Mouse (Mus musculus): ENCODE measurements at regions not wholly inside any gene's neighbourhood (a gene's known extent, or its start where the extent isn't known, plus 50 kb on each side); places are given as distances from the start of the nearest gene placed in this dataset.

DNA sequence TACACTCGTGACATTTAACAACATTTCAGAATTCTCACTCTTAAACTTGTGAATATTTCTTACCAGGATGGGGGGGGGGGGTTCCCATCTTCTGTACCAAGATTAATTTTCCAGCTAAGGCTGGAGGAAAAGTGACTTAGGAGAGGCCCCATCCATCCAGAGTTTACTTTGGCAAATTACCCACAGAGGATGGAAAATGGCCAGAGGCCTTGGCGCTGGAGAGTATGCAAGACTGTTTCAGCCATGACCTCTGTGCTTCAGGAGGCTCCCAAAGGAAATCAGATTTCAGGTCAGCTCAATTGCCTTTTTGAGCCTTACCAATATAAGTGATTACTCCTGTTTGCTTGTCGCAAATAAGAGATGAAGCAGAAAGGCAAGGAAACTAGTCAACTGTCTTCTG is 143.4 kb upstream of the F930015N05Rik start:
- DNase-seq (ENCODE audit: extremely low read depth, low read depth) = no peak

DNA sequence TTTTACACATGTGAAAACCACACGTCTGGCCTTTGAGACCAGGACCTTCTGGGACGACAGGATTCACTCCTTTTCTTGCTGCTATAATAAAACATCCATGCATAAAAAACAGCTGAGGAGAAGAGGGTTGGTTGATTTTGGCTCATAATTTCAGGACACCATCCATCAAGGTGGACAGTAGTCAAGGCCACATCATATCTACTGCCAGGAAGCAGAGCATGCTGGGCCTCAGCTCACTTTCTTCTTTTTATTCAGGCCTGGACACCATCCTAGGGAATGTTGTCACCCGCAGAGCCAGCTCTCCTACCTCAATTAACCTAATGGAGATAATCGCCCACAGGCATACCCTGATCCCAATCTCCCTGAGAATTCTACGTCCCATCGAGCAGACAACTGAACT is 149.6 kb upstream of the F930015N05Rik start:
- no peak for DNase-seq (ENCODE audit: extremely low read depth, low read depth)

DNA sequence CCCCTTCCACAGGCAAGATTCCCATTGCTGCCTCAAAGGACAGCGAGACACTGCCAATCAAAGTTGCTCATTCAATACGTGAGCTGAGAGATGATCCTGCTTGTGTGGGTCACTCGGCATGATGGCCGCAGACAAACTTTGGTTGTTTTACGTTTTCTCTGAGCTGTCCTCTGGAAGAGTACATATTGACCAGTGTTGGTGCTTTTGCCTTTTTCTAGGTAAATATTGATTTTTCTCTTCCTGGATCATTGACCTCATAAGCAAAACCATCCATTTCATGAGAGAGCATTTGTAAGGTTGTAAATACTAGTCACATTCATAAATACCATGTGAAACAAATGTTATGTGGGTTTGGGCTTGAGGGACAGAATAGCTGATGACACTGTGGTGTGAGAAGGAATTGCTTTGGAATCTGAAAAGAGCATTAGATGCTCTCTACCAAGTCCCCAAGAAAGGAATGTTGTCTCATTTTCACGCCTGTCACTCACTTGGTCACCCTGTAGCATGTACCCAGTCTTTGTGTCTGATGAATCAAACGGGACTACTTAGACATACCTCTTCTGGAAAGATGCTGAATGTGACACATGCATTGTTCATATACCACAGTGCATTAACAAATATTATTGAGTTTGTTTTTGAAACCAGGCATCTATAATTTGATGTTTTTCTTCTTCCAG is 150.7 kb upstream of the F930015N05Rik start:
- DNase-seq (ENCODE audit: extremely low read depth, low read depth) = no peak

DNA sequence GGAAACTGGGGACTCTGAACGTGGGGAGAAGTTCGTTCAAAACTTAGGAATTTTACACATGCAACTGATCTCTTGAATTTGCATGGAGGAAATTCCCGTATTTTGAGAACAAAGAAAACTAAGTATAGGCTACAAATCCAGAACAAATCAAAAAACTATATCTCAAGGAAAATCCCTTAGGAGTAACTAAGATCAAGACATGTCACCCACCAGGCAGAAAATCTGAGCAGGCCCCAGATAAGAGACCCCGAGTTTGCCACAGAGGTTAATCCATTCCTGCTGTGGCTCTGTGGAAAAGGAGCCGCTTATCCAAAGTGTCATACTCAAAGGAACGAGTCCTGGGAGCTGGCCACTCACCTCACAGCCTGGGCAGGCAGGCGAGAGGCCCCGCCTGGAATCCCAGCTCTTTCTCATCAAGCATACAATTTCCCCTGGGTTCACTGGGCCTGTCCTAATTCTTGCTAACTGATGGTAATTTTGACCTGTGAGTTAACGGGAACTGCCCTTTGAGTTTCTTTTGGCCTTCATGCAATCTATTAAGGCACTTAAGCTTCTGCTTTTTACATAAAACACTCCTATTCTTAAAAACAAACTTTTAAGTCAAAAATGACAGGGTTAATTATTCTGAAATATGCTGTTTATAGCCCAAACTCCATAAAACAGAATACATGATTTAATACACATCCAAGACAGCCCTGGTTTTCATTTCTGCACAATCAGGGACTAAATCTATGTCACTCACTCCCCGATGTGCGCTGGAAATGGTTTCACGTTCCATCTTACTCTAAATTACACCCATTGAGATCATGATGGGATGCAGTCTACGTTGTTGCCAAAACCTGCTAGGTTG is 151.5 kb upstream of the F930015N05Rik start:
- no peak for DNase-seq (ENCODE audit: extremely low read depth, low read depth)

DNA sequence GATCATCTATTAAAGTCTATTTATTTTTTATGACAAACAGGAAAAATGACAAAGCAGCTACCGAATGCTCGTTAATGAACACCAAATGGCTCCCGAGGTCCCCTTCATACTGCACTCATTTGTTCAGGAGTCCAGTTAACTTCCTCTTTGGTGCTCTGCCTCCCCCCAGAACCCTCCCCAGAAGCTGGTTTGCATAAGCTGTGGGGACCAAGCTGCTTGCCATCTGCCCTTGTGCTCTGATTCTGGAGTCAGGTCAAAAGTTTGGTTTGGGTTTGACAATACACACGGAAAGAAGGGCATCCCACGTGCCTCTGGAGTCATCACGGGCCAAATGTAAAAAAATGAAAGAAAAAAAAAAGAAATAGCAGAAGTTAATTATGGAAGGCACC is 152.1 kb upstream of the F930015N05Rik start:
- DNase-seq (ENCODE audit: extremely low read depth, low read depth) = no peak

DNA sequence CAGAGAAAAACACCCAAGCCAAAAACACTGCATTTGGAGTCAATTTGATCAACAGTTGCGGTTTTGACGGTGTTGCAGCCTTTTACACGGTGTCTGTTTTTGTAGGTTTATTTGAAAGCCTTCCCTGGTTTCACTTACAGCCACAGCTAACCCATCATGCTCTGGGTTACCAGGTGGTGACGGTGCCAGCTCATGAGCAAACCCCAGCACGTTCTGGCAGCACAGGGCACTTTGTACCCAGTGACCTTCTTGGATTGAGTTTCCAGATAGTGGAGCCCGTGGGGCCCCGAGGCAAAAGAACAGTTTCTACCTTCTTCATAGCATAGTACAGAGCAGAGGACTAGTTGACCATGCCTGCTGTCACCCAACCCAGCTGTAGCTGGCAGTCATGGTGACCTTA is 152.6 kb upstream of the F930015N05Rik start:
- no peak for DNase-seq (ENCODE audit: extremely low read depth, low read depth)

DNA sequence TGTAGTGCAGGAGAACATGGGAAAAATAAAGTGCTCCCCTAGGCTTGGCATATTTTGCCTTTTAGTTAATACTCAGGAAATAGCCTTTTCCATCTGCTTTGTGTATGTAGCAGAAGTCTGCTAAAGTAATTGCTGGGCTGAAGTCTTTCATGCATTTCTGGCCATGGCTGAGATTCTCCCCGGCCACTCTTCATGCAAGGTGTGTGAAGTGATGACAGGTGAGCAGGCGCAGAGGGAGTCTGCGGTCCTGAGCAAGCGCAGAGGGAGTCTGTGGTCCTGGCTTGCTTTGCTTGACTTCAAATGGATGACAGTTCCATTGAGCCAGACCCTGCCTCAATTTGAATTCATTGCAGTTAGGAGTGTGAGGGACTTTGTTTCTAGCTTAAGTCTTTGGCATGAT is 153.6 kb upstream of the F930015N05Rik start:
- DNase-seq (ENCODE audit: extremely low read depth, low read depth) = no peak

DNA sequence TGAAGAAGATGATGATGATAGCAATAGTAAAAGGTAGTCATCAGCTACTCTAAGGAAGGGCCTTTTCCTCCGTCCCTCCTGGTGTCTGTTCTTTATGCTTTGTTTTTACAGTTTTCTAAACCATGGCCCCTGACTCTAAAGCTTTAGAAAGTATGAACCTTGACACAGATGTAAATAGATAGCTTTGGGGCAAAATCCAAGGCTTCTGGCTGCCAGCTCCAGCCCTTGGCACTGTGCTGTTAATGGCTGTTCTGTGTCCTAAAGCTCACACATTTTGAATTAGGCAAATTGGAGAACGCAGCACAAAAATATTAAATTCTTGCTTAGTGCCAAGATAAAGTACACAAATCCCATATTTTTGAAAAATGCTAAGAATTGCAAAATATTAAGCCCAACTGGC is 155.8 kb upstream of the F930015N05Rik start:
- DNase-seq (ENCODE audit: extremely low read depth, low read depth) = no peak

DNA sequence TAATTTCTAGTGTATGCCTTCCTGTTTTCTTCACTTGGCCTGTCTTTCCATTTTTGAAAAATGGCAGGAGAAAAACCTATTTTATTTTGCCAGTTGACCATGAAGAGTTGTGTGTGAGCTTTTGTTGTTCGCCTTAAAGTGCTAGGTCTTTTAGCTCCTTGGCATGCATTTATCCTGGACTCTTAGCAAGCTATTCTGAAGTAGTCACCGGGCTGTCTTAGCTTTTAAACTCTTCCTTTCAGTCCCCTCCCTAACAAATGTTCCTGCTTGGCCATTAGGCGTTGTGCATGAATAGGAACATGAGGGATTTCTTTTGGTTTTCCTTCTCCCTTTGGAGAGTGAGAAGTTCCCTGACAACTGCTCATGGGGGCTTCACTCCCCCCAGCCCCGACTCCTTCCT is 160.9 kb upstream of the F930015N05Rik start:
- no peak for DNase-seq (ENCODE audit: extremely low read depth, low read depth)

DNA sequence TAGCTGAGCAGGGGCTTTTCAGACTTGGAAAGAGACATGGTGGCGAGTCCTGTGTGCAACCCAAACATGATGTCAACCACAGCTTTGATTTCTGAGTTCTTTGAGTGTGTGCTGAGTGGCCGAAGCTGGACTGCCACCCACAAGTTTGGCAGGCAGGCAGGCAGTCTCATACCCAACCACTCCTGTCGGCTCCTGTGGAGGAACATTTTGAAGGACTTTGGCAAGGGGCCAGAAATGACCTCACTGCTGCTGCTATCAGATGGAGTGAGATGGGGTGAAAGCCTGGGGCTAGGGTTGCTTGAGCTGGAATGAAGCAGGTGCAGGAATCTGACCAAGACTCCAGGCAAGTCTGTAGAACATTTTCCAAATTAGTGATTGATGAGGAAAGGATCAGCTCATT is 162.7 kb upstream of the F930015N05Rik start:
- no peak for DNase-seq (ENCODE audit: extremely low read depth, low read depth)

DNA sequence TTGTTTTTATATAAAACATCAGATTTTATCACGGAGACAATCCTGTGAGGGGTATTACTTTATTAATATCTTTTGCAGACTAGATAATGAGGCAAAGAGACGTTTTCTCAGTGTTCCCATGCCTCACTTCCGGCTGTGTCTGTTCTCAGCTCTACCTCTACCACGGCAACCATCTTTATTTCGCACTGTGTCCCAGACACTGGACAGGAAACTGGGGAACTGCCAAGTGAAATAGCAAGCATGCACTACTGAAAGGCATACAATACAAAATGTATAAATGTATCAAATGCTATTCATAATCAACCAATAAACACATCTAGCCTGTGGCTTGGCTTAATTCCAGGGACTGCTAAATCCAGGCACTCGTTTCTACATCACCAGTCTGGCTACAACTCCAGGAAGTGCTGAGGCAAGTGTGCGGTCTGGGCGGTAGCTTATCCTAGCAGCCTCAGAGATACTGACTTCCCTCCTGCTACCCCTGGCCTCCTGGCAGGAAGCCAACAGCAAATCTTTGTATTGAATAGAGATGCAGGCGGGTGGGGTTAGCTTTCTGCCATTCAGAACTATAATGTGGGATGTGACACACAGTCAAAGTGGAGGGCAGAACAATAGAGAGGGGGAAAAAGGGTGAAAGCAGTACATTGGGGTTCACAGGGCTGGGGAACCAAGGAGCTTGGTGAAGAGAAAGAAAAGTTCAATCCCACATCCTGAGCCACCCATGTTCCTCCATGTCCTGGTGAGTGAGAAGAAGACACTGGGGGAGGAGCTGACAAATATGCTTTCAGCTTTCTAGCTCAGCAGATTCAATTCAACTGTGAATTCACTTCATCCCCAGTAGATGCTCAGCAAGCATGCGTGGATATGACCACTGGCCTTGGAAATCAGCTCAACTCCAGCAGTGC is 164.0 kb upstream of the F930015N05Rik start:
- DNase-seq (ENCODE audit: extremely low read depth, low read depth) = peak; percentile 36

DNA sequence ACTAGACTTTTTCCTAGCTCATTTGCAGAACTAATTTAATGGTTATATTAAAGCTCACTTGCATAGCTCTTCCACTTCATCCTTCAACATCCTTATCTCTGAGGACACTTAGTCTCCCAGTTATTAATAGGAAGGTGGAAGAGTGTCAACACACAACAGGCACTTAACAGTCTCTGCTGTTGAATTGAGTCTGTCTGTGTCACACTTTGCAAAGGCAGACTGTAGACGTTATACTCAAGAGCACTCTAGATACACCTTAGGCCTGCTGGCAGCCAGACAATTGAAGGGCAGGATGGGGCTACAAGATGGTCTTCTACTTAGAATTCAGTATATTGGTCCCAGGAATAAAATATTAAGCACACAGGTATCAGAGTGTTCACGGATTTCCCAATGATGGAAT is 172.6 kb upstream of the F930015N05Rik start:
- no peak for DNase-seq (ENCODE audit: extremely low read depth, low read depth)

DNA sequence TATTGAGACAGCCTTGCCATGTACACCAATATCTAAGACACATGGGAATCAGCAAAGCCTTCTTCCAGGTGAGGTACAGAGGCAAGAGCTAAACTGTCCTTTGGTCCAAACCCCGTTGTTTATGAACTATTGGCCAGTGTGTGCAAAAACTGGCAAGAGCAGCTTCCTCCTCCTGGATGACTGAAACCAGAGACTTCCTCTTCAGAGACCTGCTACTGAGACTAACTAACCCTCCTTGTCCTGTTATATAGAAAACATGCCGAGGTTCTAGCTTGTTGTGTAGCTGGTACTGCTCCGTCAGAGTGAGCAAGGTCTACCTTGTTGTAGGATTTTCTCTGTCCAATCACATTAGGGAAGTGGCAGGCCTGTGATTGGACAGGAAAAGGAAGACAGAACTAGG is 174.3 kb upstream of the F930015N05Rik start:
- DNase-seq (ENCODE audit: extremely low read depth, low read depth) = no peak

DNA sequence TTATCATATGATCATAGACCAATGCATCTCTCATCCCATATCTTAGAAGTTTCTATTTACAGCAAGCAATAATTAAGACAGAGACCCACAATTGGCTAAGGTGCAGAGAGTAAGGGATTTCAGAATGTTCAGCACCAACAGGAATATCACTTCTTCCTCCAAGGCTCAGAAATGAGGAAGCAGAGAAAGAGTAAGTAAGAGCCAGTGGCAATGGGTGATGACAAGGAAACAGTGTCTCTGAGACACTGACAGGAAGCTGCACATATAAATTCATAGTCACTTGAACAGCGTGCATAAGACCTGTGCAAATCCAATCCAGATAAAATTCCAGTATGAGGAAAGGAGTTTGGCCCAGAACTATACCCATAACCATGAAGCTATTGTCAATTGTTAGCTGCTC is 178.7 kb upstream of the F930015N05Rik start:
- no peak for DNase-seq (ENCODE audit: extremely low read depth, low read depth)

DNA sequence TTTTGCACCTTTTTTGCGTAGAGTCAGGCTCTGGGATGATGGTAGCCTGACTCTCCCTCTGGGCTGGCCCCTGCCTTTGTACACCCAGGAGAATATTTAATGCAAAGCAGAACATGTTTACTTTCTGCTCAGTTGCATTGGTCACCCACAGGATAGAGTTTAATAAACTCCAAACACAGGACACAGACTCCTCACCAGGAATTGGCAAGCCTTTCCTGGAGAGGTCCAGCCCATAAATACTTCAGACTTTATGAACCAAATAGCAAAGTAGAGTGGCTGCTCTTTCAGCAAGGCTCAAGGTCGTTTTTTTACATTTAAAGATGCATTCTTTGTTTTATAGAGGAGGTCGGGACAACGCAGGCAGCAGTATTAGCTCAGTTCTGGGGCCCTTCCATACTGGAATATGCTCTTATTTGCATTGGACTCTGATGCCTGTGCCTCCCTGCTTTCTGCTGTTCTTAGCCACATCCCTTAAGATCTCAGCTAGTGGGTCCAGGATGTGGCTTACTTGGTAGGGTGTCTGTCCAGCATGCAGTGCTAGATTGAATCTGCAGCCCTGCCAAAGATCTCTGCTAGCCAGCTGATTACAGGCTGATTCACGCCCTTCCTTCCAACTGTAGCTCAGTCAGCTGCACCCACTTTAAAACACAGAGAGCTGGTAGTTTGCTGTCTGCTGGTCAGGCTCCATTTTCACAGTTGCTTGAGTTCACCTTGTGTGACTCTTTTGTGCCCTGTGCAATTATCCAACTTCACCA is 182.4 kb upstream of the F930015N05Rik start:
- no peak for DNase-seq (ENCODE audit: extremely low read depth, low read depth)

DNA sequence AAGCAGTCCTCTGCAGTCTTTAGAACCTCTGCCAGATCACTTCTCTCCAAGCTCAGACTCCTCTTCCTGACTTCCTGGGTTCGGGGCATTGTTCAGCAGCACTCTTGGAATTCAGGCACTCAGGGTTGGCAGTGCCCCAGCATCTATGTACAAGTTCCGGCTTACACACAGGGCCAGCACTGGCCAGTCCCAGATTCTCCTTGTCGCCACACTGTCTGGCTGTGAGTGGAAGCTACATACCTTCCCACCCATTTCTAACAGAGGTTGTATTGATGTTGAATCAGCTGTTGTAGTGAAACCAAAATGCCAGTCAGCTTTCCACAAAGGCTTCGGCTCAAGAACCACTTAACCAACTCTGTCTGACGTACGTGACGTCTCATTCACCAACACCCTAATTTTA is 190.7 kb upstream of the F930015N05Rik start:
- no peak for DNase-seq (ENCODE audit: extremely low read depth, low read depth)

DNA sequence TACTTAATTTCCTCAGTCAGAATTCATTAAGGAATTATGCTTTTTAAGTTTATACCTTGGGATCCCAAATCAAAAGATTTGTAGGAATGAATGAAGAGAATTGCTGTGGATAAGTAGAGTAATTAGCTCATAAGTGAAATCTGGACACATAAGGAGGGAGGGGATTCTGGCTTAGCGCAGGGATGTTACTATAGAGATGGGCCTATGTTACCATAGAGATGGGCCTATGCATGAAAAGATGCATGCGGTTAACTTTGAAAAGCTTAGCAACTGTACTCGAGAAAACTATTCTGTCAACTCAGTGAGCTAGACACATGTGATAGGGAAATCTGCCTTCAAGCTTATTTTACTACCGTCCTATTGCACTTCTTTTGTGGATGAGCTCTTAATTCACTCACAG is 204.5 kb upstream of the F930015N05Rik start:
- DNase-seq (ENCODE audit: extremely low read depth, low read depth) = no peak

DNA sequence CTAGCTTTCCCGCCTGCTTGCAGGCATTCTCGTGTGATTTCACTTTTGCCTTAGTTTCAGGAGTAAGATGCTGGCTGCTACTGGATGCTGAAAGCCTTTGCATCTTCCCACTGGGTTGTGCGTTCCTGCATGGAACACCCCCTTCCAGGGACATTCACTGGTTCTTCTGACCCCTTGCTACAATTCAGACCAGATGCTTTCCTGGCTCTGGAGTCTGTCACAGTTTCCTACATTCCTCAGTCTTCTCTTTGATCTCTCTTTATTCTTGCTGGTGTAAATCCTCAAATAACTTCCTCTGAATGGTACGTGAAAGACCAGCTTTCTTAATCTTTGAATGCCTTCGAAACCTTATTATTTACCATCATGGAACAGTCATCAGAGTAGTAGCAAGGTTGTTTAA is 206.7 kb upstream of the F930015N05Rik start:
- DNase-seq (ENCODE audit: extremely low read depth, low read depth) = no peak

DNA sequence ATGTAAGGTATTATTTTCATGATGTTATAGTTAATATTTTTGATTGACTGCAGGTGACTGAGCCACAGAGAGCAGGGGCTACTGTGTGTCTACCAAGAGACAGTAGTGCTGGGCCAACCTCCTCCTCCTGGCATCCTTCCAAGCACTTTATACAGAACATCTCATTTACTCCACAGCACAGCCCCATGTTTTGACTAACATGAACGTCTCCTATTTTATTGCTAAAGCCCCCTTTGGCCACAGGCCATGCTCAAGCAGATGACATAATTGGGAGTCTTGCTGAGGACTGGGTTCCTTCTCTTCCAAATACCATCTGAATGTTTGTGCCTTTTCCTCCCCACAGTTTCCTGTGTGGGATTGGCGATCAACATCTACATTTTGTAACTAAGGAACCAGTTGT is 211.5 kb upstream of the F930015N05Rik start:
- DNase-seq (ENCODE audit: extremely low read depth, low read depth) = no peak

DNA sequence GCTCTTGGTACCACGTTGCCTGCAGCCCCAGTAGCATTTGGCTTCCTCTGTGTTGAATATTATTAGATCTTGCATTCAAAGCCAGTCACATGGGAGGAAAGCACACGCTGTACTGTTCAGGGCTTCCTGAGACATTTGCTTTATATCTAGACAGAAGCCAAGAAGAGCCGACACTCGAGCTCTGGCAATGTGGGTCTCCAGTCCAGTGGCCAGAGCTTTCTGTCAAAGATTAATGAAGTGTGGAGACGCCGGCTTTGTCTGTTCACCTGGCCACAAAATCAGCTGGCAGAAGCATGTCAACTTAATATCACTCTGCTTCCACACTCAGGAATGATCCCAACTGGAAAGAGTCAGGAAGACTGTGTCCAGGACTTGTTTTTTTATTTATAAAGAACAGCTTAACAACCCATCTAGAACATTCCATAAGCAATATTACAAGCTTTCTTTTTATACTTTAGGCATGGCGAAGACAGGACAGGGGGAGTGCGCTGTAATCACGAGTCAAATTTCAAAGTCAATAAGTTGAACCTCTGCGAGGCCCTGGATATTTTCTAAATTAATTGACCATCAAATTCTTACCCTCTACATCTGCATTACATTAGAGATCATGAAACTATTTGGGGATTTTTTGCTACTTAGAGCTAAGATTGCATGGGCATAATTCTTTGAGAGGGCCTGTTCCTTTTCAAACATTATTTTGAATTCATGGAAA is 214.3 kb upstream of the F930015N05Rik start:
- DNase-seq (ENCODE audit: extremely low read depth, low read depth) = no peak

DNA sequence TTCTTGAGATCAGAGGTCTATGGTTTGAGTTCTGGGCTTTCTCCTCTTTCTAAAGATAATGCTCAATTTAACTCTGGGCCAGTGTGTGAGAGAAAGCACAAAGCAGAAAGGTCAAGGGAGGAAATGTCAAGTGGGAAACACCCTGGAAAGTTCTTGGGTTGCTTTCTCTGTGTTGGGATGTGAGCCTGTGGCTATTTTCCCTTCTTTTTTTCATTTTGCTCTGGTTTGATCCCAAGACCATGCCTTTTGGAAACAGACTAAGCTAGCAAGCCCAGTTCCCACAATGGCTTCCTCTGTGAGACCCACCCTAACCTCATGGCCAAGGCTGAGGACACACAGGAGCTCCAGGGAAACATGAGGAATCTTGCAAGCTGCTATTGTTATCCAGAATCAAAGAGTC is 216.4 kb upstream of the F930015N05Rik start:
- DNase-seq (ENCODE audit: extremely low read depth, low read depth) = no peak
